Mouse (Mus musculus) heart, postnatal 0 days (tissue): ENCODE results near the gene Gfod1.

Experiments
- CTCF ChIP-seq: IDR thresholded peaks from 2 replicates; pipeline ENCODE4 v1.5.1; 2016; ENCODE audit warnings: antibody characterized with exemption, control low read depth, low read depth
- EP300 ChIP-seq: IDR thresholded peaks from 2 replicates; pipeline ENCODE4 v1.6.1; 2016; ENCODE audit warnings: antibody characterized with exemption, low read depth

DNA sequence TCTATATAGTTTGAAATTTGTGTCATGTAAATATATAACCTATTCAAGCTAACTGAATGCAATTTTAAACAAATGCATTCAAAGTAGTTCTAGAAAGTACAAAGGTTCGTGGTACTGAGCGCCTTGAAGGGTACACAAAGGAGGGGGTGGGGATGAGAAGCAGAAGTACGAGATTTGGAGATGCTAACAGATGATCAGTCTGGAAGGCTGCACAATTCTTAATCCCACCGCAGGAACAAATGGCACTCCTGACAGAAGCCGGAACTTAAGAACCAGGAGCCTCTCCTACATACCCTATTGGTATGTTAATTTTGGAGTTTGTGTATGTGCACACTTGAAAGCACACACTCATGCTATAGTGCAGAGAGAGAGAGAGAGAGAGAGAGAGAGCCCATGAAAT, 4.8 kb downstream of the Gfod1 start:
- TF ChIP-seq CTCF (no peak), EP300 (no peak)
